Mouse (Mus musculus) brain, adult 2 months (tissue): ENCODE measurements around the gene Antxr2.

Experiments used
- DNase-seq: peaks from one replicate; pipeline ENCODE4 v3.0.0; 2011; ENCODE audit warnings: low read depth, low spot score

Antxr2 gene

GRCm38 (mm10) chr5:97839271-97839923 lies 191.4 kb downstream of the Antxr2 start:
- DNase-seq = peak; percentile 41

GRCm38 (mm10) chr5:97837333-97837732 lies 193.5 kb downstream of the Antxr2 start:
- no peak for DNase-seq

- no peak for DNase-seq
These were observed 195.4 kb downstream of the Antxr2 start for GRCm38 (mm10) chr5:97835418-97835817.

GRCm38 (mm10) chr5:97834770-97835169 lies 196.1 kb downstream of the Antxr2 start:
- no peak for DNase-seq
